Mouse (Mus musculus): Measurements from ENCODE around the gene Ddx59.
A peak's percentile ranks its signal among the peaks of the same experiment; 100 is the strongest.

The Ddx59 gene

DNA sequence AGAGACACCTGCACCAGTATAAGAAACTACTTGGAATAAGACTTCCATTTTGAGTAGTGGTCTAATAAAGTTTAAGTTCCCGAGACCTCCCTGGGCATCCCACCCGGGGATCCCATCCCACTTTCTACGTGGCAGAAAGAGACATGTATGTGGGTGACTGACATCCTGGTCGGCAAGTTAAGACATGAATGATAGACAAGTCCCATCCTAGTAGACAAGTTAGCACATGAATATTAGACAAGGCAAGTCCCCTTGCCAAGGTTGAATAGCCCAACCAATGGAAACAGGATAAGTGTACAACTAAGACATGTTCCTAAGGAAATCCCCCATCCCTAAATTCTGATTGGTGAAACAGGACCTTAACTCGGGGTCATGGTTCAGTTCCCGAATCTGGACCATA lies 34.5 kb downstream of the Ddx59 start:
- DNase-seq: no peak

DNA sequence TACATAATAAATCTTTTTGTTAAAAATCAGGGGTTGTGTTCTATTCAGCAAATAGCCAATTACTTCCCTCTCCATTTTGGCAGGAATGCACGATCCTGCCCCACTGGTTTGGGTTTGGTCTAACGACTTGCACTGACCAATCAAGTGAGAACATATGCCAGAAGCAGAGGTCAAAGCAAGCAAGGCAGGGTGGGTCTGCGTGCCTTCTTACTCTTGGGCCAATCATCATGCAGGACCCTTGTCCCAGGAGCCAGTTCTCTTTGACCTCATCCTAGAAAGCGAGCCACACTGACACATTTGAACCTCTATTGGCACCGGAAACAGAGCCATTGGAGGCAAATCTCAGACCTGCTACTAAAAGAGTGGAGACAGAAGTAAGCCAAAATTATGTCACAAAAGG lies 35.1 kb downstream of the Ddx59 start:
- DNase-seq: no peak

DNA sequence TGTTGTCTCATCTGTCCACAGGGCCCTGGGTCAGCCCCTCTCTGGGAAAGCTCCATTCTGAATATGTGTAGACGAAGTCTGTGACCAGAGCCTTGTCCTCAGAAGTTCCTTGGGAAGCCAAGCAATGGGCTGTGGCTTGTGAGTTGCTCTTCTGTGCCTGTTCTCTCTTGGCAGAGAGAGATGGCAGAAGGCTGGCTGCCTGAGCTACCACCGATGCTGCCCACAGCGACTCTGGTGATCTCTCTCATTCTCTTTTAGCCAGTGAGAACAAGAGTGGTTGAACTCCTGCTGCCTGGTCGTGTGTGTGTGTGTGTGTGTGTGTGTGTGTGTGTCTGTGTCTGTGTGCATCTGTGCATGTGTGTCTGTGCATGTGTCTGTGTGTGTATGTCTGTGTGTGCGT lies 37.4 kb downstream of the Ddx59 start:
- no peak for DNase-seq

DNA sequence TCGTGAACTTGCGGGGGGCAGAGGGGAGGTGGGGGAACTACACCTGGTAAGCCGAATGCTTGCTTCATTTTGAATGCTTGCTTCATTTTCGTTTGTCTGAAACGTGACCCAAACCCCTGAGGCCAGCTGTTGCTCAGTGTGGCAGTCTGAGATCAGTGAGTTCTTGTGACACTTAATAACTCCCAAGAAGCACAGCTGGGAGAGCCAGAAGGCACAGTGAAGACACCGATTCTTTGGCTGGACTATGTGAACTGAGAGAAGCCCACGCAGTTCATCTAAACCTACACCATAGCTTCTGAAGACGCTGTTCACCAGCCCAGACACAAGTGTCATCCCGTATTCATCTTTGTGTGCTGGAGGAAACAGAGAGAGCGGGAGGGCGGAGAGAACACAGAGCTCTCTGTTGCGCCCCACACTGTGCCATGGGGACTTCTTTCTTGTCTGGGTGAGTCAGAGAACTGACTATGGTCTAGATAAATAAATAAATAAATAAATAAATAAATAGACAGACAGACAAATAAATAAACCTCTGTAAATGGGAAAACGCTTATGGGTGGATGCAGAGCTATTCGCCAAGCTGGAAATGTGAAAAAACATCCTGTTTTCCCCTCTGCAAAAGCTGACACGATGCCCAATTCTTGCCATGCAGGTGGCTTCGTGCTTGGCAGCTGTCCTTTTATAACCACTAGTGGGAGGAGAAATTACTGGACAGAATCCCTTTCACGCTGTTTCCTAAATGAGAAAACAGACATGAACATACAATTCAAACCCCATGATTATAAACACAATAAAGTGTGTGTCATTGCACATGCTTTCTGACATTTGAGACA lies 40.9 kb downstream of the Ddx59 start:
- DNase-seq: no peak

DNA sequence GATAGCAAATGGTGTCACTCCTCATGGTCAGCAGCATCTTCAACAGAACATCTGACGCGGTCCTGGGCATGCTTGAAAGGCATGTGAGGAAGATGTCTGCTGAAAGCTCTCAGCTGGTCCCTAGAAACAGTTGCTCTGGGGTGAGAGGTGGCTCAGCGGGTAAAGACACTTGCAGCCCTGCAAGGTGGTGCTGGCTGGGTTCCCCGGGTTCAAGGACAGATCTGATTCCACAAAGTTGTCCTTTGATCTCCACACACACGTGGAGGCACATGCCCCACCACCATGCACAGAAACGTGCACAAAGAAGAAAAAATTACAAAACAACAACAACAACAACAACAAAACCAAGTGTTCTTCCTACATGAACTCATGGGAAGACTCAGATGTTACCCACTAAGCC lies 41.7 kb downstream of the Ddx59 start:
- DNase-seq: no peak

DNA sequence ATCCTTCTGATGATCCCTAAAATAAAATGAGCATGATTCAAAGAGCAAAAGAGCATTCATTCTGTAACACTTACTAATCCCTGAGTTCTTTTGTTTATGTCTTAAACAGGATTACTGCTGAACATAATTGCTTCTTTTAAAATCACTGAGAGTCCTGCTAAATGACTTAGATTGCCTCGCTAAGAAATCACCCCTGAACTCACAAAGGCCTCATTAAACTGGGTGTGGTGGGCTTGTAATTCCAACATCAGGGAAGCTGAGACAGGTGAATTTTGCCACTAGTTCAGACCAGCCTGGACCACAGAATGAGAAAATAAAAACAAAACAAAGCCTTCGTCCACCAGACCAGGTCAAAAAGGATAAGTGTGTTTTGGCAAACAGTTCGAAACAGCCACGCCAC lies 42.3 kb downstream of the Ddx59 start:
- no peak for DNase-seq

DNA sequence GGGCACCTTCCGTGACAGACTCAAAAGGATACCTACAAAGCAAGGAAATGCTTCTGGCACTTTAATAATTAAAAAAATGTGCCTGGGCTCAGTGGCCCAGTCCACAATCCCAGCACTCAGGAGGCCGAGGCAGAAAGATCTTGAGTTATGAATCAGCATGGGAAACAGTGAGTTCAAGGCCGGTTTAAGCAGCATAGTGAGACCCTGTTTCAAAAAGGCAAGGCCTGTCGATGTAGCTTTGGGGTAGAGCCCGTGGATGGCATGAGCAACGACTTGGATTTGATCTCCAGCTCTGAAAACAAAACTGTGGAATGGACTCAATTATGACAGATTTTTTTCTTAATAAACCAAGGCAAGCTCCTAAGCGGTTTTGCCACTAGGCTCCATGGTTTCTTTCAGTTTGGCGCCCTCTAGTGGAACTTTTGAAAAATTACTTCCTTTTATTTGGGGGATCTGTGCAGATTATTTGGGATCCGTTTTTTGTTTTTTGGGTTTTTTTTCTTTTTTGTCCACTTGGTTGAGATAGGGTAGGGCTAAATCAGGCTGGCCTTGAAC lies 43.7 kb downstream of the Ddx59 start:
- DNase-seq: peak; percentile 26

DNA sequence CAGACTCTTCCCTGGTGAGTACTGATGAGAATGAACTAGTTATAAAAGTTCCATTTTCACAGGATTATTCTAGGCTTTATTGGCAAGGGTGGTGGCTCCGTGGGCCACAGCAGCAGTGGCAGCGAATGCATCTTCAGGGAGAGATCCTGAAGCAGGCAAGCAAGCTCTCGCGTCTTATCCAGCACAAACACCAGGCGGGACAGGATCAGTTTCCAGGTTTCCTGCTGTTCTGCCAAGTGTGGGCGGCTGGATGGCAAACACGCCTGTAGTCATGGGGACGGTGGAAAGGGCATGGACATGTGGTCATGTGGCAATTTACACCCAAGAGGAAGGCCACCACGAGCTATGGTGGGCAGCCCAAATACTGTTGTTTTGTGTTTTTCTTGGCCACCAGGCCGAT lies 47.4 kb downstream of the Ddx59 start:
- no peak for DNase-seq

DNA sequence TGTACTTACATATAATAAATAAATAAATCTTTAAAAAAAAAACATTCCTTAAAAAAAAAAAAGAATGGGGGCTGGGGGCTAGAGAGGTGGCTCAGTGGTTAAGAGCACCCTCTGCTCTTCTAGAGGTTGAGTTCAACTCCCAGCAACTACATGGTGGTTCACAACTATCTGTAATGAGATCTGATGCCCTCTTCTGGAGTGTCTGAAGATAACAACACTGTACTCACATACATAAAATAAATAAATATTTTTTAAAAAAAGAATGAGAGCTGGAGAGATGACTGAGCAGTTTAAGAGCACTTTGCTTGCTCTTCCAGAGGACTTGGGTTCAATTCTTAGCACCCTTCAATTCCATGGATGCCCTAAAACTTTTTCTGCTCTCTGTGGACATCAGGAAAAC lies 50.1 kb downstream of the Ddx59 start:
- no peak for DNase-seq

DNA sequence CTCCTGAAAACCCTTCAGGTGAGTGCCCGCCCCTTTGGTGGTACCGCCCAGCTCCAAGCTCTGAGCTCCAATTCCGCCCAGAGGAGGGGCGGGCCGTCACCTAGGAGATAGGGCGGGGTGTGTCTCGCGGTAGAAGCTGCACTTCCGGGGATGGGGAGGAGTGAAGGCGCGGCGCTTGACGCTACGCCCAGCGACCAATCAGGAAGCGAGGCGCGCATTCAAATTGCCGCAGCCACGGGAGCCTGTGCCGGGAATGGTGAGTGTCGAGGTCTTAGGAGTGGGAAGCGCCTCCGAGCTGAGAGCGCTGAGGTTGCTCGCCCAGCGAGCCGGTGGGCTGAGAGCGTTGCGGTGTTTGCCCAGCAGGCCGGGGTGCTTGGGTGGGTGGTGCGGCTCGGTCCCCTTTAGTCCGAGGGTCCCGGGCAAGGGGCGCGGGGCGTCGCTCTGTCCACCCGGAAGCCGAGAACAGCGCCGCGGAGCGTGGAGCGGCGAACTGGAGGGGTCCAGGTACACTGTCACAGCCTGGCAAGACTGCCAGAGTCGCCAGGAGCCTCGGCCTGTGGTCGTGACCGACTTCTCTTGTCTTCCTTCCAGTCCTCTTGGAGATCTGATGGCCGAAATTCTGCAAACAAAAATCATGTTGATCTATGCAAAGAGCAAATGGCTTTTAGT lies 51.2 kb downstream of the Ddx59 start, which contains the start of gene Kif14:
Kif14 (plus strand) TSS at position 201 of the 669 bp plus-strand sequence.
- DNase-seq: peak; percentile 76

DNA sequence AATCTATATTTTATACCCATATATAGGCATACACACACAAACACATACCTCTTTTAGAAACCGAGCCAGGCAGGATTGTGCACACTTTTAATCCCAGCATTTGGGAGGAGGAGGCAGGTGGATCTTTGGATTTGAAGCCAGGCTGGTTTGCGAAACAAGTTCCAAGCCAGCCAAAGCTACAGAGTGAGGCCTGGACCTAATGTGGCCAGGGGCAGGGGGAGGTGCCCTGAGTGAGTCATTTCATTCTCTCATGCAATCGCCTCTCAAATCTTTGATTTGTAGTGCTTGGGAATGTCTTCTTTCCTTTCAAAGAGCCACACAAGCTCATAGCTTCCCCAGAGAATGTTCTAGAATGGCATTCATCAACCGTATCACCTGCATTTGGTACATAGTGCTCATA lies 54.3 kb downstream of the Ddx59 start:
- DNase-seq: no peak

DNA sequence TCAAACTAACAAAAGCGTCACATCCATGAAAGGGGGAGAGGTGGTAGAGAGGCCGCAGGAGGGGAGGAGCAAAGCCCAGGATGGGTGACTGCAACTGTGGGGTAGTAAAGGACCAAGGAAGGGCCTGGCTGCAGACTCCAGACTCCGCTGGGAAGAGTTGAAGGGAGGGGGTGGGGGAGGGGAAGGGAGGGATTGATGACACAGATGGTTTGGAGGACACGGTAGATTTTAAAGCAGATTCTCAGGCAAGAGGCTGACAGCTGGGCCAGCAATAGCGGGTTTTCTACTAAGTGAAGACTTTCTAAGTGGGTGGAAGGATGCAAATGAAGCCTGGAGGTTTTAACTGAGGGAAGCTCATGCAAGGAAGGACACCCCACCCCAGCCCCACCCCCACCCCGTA lies 55.4 kb downstream of the Ddx59 start:
- DNase-seq: no peak

All from cerebellum, adult 11 months (tissue).